Mouse (Mus musculus) adrenal gland, postnatal 25 days (tissue): ENCODE data around the gene Vmn1r85. TPM values are rescaled to one million over a fixed set of nuclear protein-coding genes. Genes with fewer than 3 reads are reported as not detected.
A peak's percentile ranks its signal among the peaks of the same experiment; 100 is the strongest.

Source experiments
- DNase-seq: peaks from one replicate; pipeline ENCODE4 v3.0.0; 2021; ENCODE audit warnings: mixed read lengths
- total RNA-seq: library from RNA; stranded (reverse); gene quantifications from 2 replicates; pipeline ENCODE4 v1.2.3, GENCODE M21; 2021

Gene Vmn1r85
- total RNA-seq, 1 experiment from 2014 or later: not detected

- peak; percentile 99 for DNase-seq
Measured at GRCm38 (mm10) chr7:13037901-13038555, 56.9 kb downstream of the Vmn1r85 start, which contains the start of gene Ube2m. Gene Ube2m (minus strand): TSS chr7:13038275.

- DNase-seq: no peak
Measured at GRCm38 (mm10) chr7:13037366-13037765, 57.6 kb downstream of the Vmn1r85 start.

DNA sequence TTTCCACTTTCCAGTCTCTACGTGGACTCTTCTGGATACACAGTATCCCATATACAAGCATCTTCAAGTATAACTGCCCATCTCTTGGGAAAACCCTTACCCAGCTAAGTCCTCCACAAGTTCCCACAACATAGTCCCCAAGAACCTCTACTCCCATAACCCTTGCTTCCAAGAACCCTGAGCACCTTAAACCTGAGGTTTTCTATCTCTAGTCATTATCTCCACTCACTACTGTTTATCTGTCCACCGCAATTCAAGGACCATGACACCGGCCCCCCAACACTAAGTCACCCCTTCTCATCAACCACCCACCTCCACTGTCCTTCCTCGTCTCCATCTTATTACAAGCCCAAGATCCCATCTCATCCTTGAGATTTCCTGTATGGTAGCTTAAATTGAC, 58.2 kb downstream of the Vmn1r85 start:
- no peak for DNase-seq

DNA sequence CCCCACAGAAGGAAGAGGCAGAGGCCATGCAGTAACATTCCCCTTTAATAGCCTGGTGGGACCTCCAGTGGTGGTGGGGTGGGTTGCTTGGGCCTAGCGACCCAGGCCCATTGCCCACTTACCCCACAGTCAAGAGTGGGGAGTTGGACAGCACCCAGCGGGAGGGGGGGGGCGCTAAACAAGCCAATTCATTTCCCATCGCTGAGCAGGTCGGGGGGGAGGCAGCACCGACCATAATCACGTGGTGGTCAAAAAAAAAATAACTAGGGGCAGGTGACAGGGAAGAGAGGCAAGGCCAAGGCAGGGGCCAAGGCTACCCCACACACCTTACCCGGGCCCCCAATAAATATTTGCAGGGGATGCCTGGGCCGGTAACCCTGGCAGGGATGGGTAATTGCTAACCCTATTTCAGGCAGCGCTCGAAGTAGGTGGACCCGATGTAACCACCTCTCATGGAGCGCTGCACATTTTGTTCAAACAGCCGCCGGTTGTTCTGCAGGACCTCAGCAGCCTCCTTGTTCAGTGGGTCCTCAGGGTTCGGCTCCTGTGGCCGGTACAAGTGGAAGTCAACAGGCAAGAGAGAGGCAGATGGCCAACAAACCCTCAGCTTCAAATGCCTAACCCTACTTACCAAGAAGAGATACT, 59.6 kb downstream of the Vmn1r85 start:
- no peak for DNase-seq

DNA sequence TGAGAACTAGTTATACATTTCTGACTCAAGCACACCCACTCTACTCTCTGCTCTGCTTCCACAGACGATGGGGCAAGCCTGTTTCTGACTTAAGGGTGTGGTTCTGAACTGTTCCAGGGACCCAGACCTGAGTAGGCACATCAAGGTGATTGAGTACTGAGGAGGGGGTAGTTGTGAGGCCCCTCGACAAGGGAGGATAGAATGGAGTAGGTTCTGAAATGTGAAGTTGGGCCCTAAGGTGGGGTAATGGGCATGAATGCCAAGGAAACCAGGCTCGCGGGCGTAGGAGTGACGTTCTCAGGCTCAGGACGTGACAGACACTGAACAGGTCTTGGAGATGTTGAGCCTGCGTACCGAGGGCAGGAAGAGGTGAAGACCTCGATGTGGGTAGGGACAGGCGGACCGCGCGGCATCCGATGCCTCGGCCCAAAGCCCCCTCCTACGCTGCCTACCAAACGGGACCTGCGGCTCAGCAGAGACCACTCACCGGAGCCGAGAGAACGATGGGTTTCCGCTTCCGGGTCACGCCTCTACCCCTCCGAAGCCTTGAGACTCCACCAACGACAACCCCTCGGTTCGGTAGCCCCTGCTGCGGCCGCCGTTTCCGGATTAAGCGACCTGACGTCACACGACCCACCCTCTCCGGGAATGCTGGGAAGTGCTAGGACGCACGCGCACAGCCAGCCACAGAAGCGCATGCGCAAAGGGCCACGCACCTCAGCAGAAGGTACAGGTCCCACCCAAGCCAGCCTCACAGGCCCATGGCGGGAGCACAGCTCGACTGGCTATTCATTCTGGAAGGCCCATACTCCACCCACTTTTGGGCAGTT, 60.6 kb downstream of the Vmn1r85 start, which contains the start of gene Chmp2a:
Gene Chmp2a (minus strand): TSS at position 660 of the 830 bp plus-strand sequence.
- peak; percentile 98 for DNase-seq

DNA sequence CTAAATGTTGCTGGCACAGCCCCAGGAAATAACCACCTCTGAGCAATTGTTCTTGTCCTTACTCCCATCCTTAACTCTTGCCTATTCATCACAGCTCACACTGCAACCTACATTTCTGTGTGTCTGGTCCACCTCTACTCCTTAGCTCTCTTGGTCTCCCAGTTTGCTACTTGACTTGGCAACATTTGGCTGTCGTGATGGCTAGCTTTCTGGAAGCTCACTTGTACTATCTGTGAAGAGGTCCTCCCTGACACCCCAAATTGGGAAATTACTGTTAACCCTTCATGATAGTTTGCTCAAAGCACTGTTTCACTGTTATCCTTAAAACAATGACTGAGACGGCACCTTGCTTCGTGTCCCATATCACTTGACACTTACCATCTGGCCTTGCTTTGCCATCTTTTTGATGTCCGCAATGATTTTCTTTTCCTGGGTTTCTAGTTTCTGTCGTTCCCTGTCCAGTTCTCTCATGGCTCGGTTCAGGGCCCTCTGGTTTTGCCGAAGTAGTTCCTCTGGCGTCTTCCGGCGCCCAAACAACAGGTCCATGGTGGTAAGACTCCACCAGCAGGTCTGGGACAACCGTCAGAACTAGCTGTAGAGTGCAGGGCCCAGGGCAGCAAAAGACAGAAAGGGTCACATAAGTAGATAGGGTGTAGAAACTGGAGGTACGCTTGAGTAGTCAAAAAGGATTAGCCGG, 61.4 kb downstream of the Vmn1r85 start:
- DNase-seq: no peak

Other genes starting within 250 kb of the Vmn1r85 start
- gene Zfp128, start 214.0 kb downstream of the Vmn1r85 start, total RNA-seq: 3.6 and 3.7 TPM in 2 replicates
- gene Zscan22, start 197.4 kb downstream of the Vmn1r85 start, total RNA-seq: 13.6 and 17.5 TPM in 2 replicates
- 829 and 881 TPM in 2 replicates for gene Rps5, start 172.9 kb downstream of the Vmn1r85 start, total RNA-seq
- 0.18 and 0.29 TPM in 2 replicates for gene Rnf225, start 167.8 kb downstream of the Vmn1r85 start, total RNA-seq
- gene Zfp324, start 129.3 kb downstream of the Vmn1r85 start, total RNA-seq: 12.8 and 13.1 TPM in 2 replicates
- gene Zfp446, start 117.3 kb downstream of the Vmn1r85 start, total RNA-seq: 8.0 and 9.0 TPM in 2 replicates
- 6.2 TPM in 1 of 2 replicates, not detected in the other for gene Slc27a5, start 97.0 kb downstream of the Vmn1r85 start, total RNA-seq
- gene Trim28, start 96.1 kb downstream of the Vmn1r85 start, total RNA-seq: 273 and 297 TPM in 2 replicates
- 15.3 and 16.1 TPM in 2 replicates for gene Zbtb45, start 85.1 kb downstream of the Vmn1r85 start, total RNA-seq
- 218 and 223 TPM in 2 replicates for gene Chmp2a, start 60.4 kb downstream of the Vmn1r85 start, total RNA-seq
- gene Ube2m, start 56.9 kb downstream of the Vmn1r85 start, total RNA-seq: 170 and 192 TPM in 2 replicates
- 3.8 and 4.1 TPM in 2 replicates for gene Mzf1, start 40.4 kb downstream of the Vmn1r85 start, total RNA-seq
- gene Vmn1r86, start 24.7 kb upstream of the Vmn1r85 start, total RNA-seq: not detected in 2 replicates
- gene Vmn1r87, start 45.0 kb upstream of the Vmn1r85 start, total RNA-seq: not detected in 2 replicates
- 0.12 TPM in 1 of 2 replicates, not detected in the other for gene Vmn1r88, start 64.4 kb upstream of the Vmn1r85 start, total RNA-seq
- gene Vmn1r89, start 117.8 kb upstream of the Vmn1r85 start, total RNA-seq: not detected in 2 replicates
- gene Lig1, start 182.1 kb upstream of the Vmn1r85 start, total RNA-seq: 17.7 and 20.2 TPM in 2 replicates
- gene Zswim9, start 183.5 kb upstream of the Vmn1r85 start, total RNA-seq: 13.2 and 14.5 TPM in 2 replicates
- 0.12 and 0.43 TPM in 2 replicates for gene Pla2g4c, start 229.5 kb upstream of the Vmn1r85 start, total RNA-seq